Mouse (Mus musculus): ENCODE data around the gene Tmcc2.

DNA sequence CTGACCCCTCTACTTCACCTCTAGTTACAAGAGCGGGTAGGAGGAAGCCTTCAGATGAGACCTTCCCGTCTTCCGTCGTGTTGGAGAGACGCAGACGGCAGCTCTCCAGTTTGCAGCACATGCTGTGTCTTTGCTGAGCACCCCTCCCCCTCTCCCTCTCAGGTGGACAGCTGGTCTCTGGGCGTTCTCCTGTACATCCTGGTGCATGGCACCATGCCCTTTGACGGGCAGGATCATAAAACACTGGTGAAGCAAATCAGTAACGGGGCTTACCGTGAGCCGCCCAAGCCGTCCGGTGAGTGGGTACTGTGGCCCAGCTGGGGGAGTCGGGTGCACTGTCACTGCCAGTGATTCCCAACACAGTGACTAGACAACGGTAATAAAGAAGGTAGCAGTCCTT is 60.7 kb downstream of the Tmcc2 start:
- TF ChIP-seq CTCF (conservative IDR thresholded peaks at IDR 0.05; ENCODE audit: low read length): no peak
- TF ChIP-seq NANOG (IDR thresholded peaks at IDR 0.05; ENCODE audit: borderline replicate concordance, low read length): no peak

Data from E14TG2a.4 (cell line).